Mouse (Mus musculus): ENCODE results near the gene Osbpl6.
"Not testable (repeated sequence)": the region's sequence is repeated elsewhere in the genome, so short reads cannot be mapped to it uniquely, and the experiment has no call there.

Gene Osbpl6

GRCm38 (mm10) chr2:76571543-76571942 lies 165.2 kb downstream of the Osbpl6 start:
- no peak for DNase-seq

- DNase-seq, result no peak
Measured at GRCm38 (mm10) chr2:76578911-76579310, 172.6 kb downstream of the Osbpl6 start.

GRCm38 (mm10) chr2:76585090-76585489 lies 178.8 kb downstream of the Osbpl6 start:
- no peak for DNase-seq

- DNase-seq, result no peak
Measured at GRCm38 (mm10) chr2:76586906-76587305, 180.6 kb downstream of the Osbpl6 start.

GRCm38 (mm10) chr2:76590221-76590620 lies 183.9 kb downstream of the Osbpl6 start:
- DNase-seq, result no peak

GRCm38 (mm10) chr2:76592401-76592924 lies 186.2 kb downstream of the Osbpl6 start:
- DNase-seq, result no peak

- no peak for DNase-seq
Measured at GRCm38 (mm10) chr2:76597521-76597920, 191.2 kb downstream of the Osbpl6 start.

- no peak for DNase-seq
Measured at GRCm38 (mm10) chr2:76599214-76599613, 192.9 kb downstream of the Osbpl6 start.

- DNase-seq, result no peak
Measured at GRCm38 (mm10) chr2:76602256-76602655, 195.9 kb downstream of the Osbpl6 start.

GRCm38 (mm10) chr2:76606704-76607103 lies 200.4 kb downstream of the Osbpl6 start:
- no peak for DNase-seq

- no peak for DNase-seq
Measured at GRCm38 (mm10) chr2:76610326-76611104, 204.2 kb downstream of the Osbpl6 start.

- DNase-seq, result no peak
Measured at GRCm38 (mm10) chr2:76611996-76612395, 205.7 kb downstream of the Osbpl6 start.

- DNase-seq, result peak; percentile 20
Measured at GRCm38 (mm10) chr2:76618078-76618477, 211.8 kb downstream of the Osbpl6 start.

GRCm38 (mm10) chr2:76620188-76620587 lies 213.9 kb downstream of the Osbpl6 start:
- no peak for DNase-seq

GRCm38 (mm10) chr2:76621724-76622123 lies 215.4 kb downstream of the Osbpl6 start:
- no peak for DNase-seq

GRCm38 (mm10) chr2:76622316-76622715 lies 216.0 kb downstream of the Osbpl6 start:
- not testable (repeated sequence) for DNase-seq

GRCm38 (mm10) chr2:76630293-76630692 lies 224.0 kb downstream of the Osbpl6 start:
- DNase-seq, result no peak

GRCm38 (mm10) chr2:76631600-76631999 lies 225.3 kb downstream of the Osbpl6 start:
- DNase-seq, result no peak

GRCm38 (mm10) chr2:76639637-76640036 lies 233.3 kb downstream of the Osbpl6 start:
- no peak for DNase-seq

GRCm38 (mm10) chr2:76643801-76644200 lies 237.5 kb downstream of the Osbpl6 start:
- no peak for DNase-seq

GRCm38 (mm10) chr2:76647441-76647869 lies 241.1 kb downstream of the Osbpl6 start:
- DNase-seq, result no peak

- peak; percentile 98 for DNase-seq
Measured at GRCm38 (mm10) chr2:76647883-76648570, 241.7 kb downstream of the Osbpl6 start, which contains the start of the genes Prkra and Pjvk. Gene Prkra (minus strand): TSS chr2:76648015. Gene Pjvk (plus strand): TSS chr2:76648476.

- peak; percentile 56 for DNase-seq
Measured at GRCm38 (mm10) chr2:76648666-76649141, 242.4 kb downstream of the Osbpl6 start.

Measured in cerebellum, adult 9-11 months (tissue).